10 mouse cellular contexts compared by ENCODE assay signal in the genomic region with DNA sequence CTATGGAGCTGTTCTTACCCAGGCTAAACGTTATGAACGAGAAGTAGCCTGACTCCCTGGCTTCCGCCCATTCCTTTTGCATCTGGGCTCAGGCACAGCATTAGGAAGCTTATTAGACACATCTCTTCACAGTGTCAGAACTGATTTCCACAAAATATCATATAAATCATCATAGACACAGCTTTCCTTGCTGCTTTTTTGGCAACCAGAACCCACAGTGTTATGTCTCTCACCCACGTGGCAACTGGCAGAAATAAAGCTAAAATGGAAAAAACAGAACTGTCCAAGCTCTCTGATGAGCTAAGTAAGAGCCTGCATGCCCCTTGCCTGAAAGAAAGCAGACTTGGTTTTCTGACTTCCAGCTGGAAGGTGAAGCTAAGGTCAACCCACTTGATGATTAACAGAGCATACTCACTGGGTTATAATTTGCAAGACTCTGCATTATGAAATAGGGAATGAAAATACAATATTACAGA.
DNase-seq lines count a peak whose midpoint lies in the region; ATAC-seq and TF ChIP-seq lines count a peak whose summit lies in the region.
"Had no signal": no experiment of that assay in that cellular context is flagged by ENCODE, and none has a peak within 500 bp of the region (broad histone marks: within the 10 kb centered on the region; RNA-seq: fewer than 3 reads in every experiment).

No protein-coding gene starts in this region.

- no peak overlapping the region for H3ac ChIP-seq in C2C12 (ENCODE audit: control insufficient read depth, insufficient read length, low read depth)

- no peaks in the 10 kb centered on the region for H3K79me3 ChIP-seq in C2C12 (ENCODE audit: low read depth)

- no peak for ATAC-seq in midbrain, embryonic 14.5 days (ENCODE audit: low FRiP score, low TSS enrichment)

- DNase-seq in gastrocnemius, adult 18-20 months (ENCODE audit: low spot score): peak; percentile 1
- no peak for DNase-seq in gastrocnemius, postnatal 4 days (ENCODE audit: low spot score in 2 of 2)
- DNase-seq in frontal cortex, postnatal 36 days (ENCODE audit: low spot score in 2 of 2): peak; percentile 10 to 19
- peak; percentile 29 for DNase-seq in layer of hippocampus, adult 9-11 months
- DNase-seq in thymus, postnatal 10 days (ENCODE audit: low spot score in 2 of 2): no peak
- DNase-seq in midbrain, embryonic 14.5 days: no peak
- no peak for DNase-seq in cerebellum, adult 18-20 months

- H3K4me1 ChIP-seq in midbrain, embryonic 14.5 days (ENCODE audit: control insufficient read depth, insufficient read depth, low read length): no peaks in the 10 kb centered on the region
- H3K4me1 ChIP-seq: midbrain, embryonic 12.5 days had no signal

- no peaks in the 10 kb centered on the region for H3K79me2 ChIP-seq in C2C12 (ENCODE audit: control insufficient read depth, insufficient read depth)

- 84% methylated on average over 4 of the region's 4 CpGs for WGBS in midbrain, embryonic 14.5 days

- H3K4me3 ChIP-seq in C2C12 (ENCODE audit: insufficient read depth, poor library complexity, severe bottlenecking): no peak overlapping the region
- no peak overlapping the region for H3K4me3 ChIP-seq in midbrain, embryonic 14.5 days (replicated peaks; ENCODE audit: low read depth, low read length)
- H3K4me3 ChIP-seq: embryonic facial prominence, embryonic 13.5 days; midbrain, embryonic 12.5 days had no signal

- no peak overlapping the region for H3K9ac ChIP-seq in midbrain, embryonic 14.5 days (replicated peaks; ENCODE audit: low read length)
- H3K9ac ChIP-seq: embryonic facial prominence, embryonic 13.5 days; midbrain, embryonic 12.5 days had no signal

- no peaks in the 10 kb centered on the region for H3K27me3 ChIP-seq in C2C12 (ENCODE audit: control insufficient read depth, insufficient read depth, insufficient read length)
- H3K27me3 ChIP-seq in midbrain, embryonic 14.5 days (ENCODE audit: control insufficient read depth, insufficient read depth, low read length): no peaks in the 10 kb centered on the region
- H3K27me3 ChIP-seq: embryonic facial prominence, embryonic 13.5 days; midbrain, embryonic 12.5 days had no signal

- TF ChIP-seq CTCF in C2C12 (IDR thresholded peaks at IDR 0.05; ENCODE audit: control insufficient read depth, insufficient read depth, insufficient read length): no peak

- no peaks in the 10 kb centered on the region for H3K36me3 ChIP-seq in C2C12 (ENCODE audit: control insufficient read depth, insufficient read depth)
- no peaks in the 10 kb centered on the region for H3K36me3 ChIP-seq in midbrain, embryonic 14.5 days (ENCODE audit: control insufficient read depth, insufficient read depth, low read length)
- H3K36me3 ChIP-seq: embryonic facial prominence, embryonic 13.5 days; midbrain, embryonic 12.5 days had no signal

- no peak overlapping the region for H3K27ac ChIP-seq in midbrain, embryonic 14.5 days (replicated peaks; ENCODE audit: low read depth, low read length)
- H3K27ac ChIP-seq: embryonic facial prominence, embryonic 13.5 days; midbrain, embryonic 12.5 days had no signal

- no peaks in the 10 kb centered on the region for H3K9me3 ChIP-seq in midbrain, embryonic 14.5 days (ENCODE audit: control insufficient read depth, low read length)
- H3K9me3 ChIP-seq: embryonic facial prominence, embryonic 13.5 days; midbrain, embryonic 12.5 days had no signal

- H3K4me2 ChIP-seq in midbrain, embryonic 14.5 days (ENCODE audit: low read length): no peak overlapping the region
- H3K4me2 ChIP-seq: midbrain, embryonic 12.5 days had no signal

TF ChIP-seq in C2C12, 6 proteins besides CTCF, POLR2A, EP300 and RAD21:
- TF ChIP-seq CEBPB (IDR thresholded peaks at IDR 0.05; ENCODE audit: low read depth) (peak; percentile 45), MYOG (IDR thresholded peaks at IDR 0.05; ENCODE audit: control insufficient read depth, extremely low read depth, insufficient read length) (no peak), MYOD1 (IDR thresholded peaks at IDR 0.05; ENCODE audit: control insufficient read depth, insufficient read length, low read depth) (no peak)

Comparison
In these comparisons a context has a peak if more than half of its experiments do, and no peak if none do; other contexts are left out.
1. DNase-seq: peak in gastrocnemius, adult 18-20 months (single experiment), frontal cortex, postnatal 36 days (2 of 2) and layer of hippocampus, adult 9-11 months (single experiment); none in gastrocnemius, postnatal 4 days (0 of 2), thymus, postnatal 10 days (0 of 2), midbrain, embryonic 14.5 days (single experiment) and cerebellum, adult 18-20 months (0 of 2).